Mouse (Mus musculus): ENCODE measurements at regions not wholly inside any gene's neighbourhood (a gene's known extent, or its start where the extent isn't known, plus 50 kb on each side); places are given as distances from the start of the nearest gene placed in this dataset.

GRCm38 (mm10) chr2:160066491-160067303 is 267.3 kb downstream of the Gm826 start:
- DNase-seq (ENCODE audit: low spot score in 2 of 2): peak in 1 of 2 experiments; percentile 29

GRCm38 (mm10) chr2:160062148-160062937 is 271.6 kb downstream of the Gm826 start:
- DNase-seq (ENCODE audit: low spot score in 2 of 2): no peak

- no peak for DNase-seq (ENCODE audit: low spot score in 2 of 2)
Measured at GRCm38 (mm10) chr2:160060091-160060490, 273.9 kb downstream of the Gm826 start.

GRCm38 (mm10) chr2:160057211-160057610 is 276.8 kb downstream of the Gm826 start:
- DNase-seq (ENCODE audit: low spot score in 2 of 2): no peak

- no peak for DNase-seq (ENCODE audit: low spot score in 2 of 2)
Measured at GRCm38 (mm10) chr2:160054411-160054810, 279.6 kb downstream of the Gm826 start.

GRCm38 (mm10) chr2:160048286-160048685 is 285.7 kb downstream of the Gm826 start:
- DNase-seq (ENCODE audit: low spot score in 2 of 2): no peak

- DNase-seq (ENCODE audit: low spot score in 2 of 2): no peak
Measured at GRCm38 (mm10) chr2:160046881-160047543, 286.9 kb downstream of the Gm826 start.

- DNase-seq (ENCODE audit: low spot score in 2 of 2): no peak
Measured at GRCm38 (mm10) chr2:160044591-160044990, 289.4 kb downstream of the Gm826 start.

- no peak for DNase-seq (ENCODE audit: low spot score in 2 of 2)
Measured at GRCm38 (mm10) chr2:160044184-160044583, 289.8 kb downstream of the Gm826 start.

- DNase-seq (ENCODE audit: low spot score in 2 of 2): no peak
Measured at GRCm38 (mm10) chr2:160029432-160029831, 304.5 kb downstream of the Gm826 start.

GRCm38 (mm10) chr2:160028459-160028858 is 305.5 kb downstream of the Gm826 start:
- no peak for DNase-seq (ENCODE audit: low spot score in 2 of 2)

GRCm38 (mm10) chr2:160025911-160026310 is 308.1 kb downstream of the Gm826 start:
- no peak for DNase-seq (ENCODE audit: low spot score in 2 of 2)

- DNase-seq (ENCODE audit: low spot score in 2 of 2): no peak
Measured at GRCm38 (mm10) chr2:160021541-160021940, 312.4 kb downstream of the Gm826 start.

GRCm38 (mm10) chr2:160020876-160021275 is 313.1 kb downstream of the Gm826 start:
- no peak for DNase-seq (ENCODE audit: low spot score in 2 of 2)

GRCm38 (mm10) chr2:160017020-160017812 is 316.7 kb downstream of the Gm826 start:
- DNase-seq (ENCODE audit: low spot score in 2 of 2): no peak

GRCm38 (mm10) chr2:160011421-160011820 is 322.5 kb downstream of the Gm826 start:
- no peak for DNase-seq (ENCODE audit: low spot score in 2 of 2)

- no peak for DNase-seq (ENCODE audit: low spot score in 2 of 2)
Measured at GRCm38 (mm10) chr2:160002695-160003094, 331.3 kb downstream of the Gm826 start.

GRCm38 (mm10) chr2:160000449-160000848 is 333.5 kb downstream of the Gm826 start:
- DNase-seq (ENCODE audit: low spot score in 2 of 2): no peak

GRCm38 (mm10) chr2:159997395-159997794 is 336.6 kb downstream of the Gm826 start:
- no peak for DNase-seq (ENCODE audit: low spot score in 2 of 2)

GRCm38 (mm10) chr2:159994490-159994889 is 339.5 kb downstream of the Gm826 start:
- no peak for DNase-seq (ENCODE audit: low spot score in 2 of 2)

GRCm38 (mm10) chr2:159986719-159987118 is 347.2 kb downstream of the Gm826 start:
- no peak for DNase-seq (ENCODE audit: low spot score in 2 of 2)

Data from adrenal gland, postnatal 4 days (tissue).